Mouse (Mus musculus) CH12.LX (cell line): ENCODE data around the gene Mink1. TPM values are rescaled to one million over a fixed set of nuclear protein-coding genes. Genes with fewer than 3 reads are reported as not detected.

Source experiments
- DNase-seq: peaks from one replicate; pipeline ENCODE4 v3.0.0-alpha.2; 2013; ENCODE audit errors: extremely low read depth
- H3K27ac ChIP-seq: 2 replicates; pipeline ENCODE4 v1.5.1; 2012; ENCODE audit warnings: low read depth, mild to moderate bottlenecking, control low read depth, moderate library complexity; ENCODE audit not compliant: insufficient read depth
- H3K27me3 ChIP-seq: replicated peaks from 2 replicates; pipeline ENCODE3; 2012; ENCODE audit warnings: inconsistent platforms
- H3K36me3 ChIP-seq, 2 experiments: replicated peaks in 1 of 2; 2 replicates each; pipeline versions ENCODE3 to v1.6.1; 2012; ENCODE audit warnings: inconsistent platforms in 1 of 2, low read length in 1 of 2, mild to moderate bottlenecking in 1 of 2, mixed read lengths in 1 of 2, moderate library complexity in 1 of 2; ENCODE audit not compliant: control insufficient read depth in 1 of 2, insufficient read depth in 1 of 2
- H3K4me1 ChIP-seq, 2 experiments: 2 replicates each; pipeline ENCODE4 v1.6.1; 2012; ENCODE audit warnings: inconsistent platforms in 1 of 2, moderate library complexity in 1 of 2; ENCODE audit not compliant: insufficient read depth in 2 of 2, control insufficient read depth in 1 of 2
- H3K4me2 ChIP-seq: 2 replicates; pipeline ENCODE4 v1.6.1; 2012; ENCODE audit warnings: low read depth, mild to moderate bottlenecking, control low read depth; ENCODE audit not compliant: poor library complexity, insufficient read depth, severe bottlenecking
- H3K4me3 ChIP-seq, 3 experiments: fragments of 150-350 bp in 1 of 3; sonication (generic) in 1 of 3; replicated peaks in 1 of 3; 2 replicates each; pipeline versions ENCODE3 to v1.5.1; 2011 to 2012; ENCODE audit warnings: low read depth in 2 of 3, low read length in 2 of 3, mild to moderate bottlenecking in 2 of 3, moderate library complexity in 2 of 3, control low read depth in 1 of 3, improper control_type of control experiment in 1 of 3, inconsistent platforms in 1 of 3, mixed read lengths in 1 of 3; ENCODE audit not compliant: poor library complexity in 1 of 3
- H3K79me2 ChIP-seq: replicated peaks from 2 replicates; pipeline ENCODE4 v1.6.1; 2012; ENCODE audit warnings: mild to moderate bottlenecking, moderate library complexity; ENCODE audit not compliant: control insufficient read depth, poor library complexity, insufficient read depth, severe bottlenecking; ENCODE audit errors: extremely low read depth
- H3K9ac ChIP-seq: 2 replicates; pipeline ENCODE4 v1.6.1; 2012; ENCODE audit warnings: low read depth, mild to moderate bottlenecking, control low read depth, moderate library complexity; ENCODE audit not compliant: insufficient read depth
- H3K9me3 ChIP-seq: replicated peaks from 2 replicates; pipeline ENCODE3; 2012; ENCODE audit warnings: low read length, inconsistent platforms, mixed read lengths
- CTCF ChIP-seq, 2 experiments: IDR thresholded peaks in 1 of 2; conservative IDR thresholded peaks in 1 of 2; 2 replicates each; pipeline ENCODE4 v1.5.1; 2011 to 2012; ENCODE audit warnings: low read depth in 2 of 2, low read length in 2 of 2, improper control_type of control experiment in 1 of 2, inconsistent platforms in 1 of 2, mild to moderate bottlenecking in 1 of 2, moderate library complexity in 1 of 2
- EP300 ChIP-seq: IDR thresholded peaks from 2 replicates; pipeline ENCODE4 v1.6.1; 2011; ENCODE audit warnings: low read length, improper control_type of control experiment
- GABPA ChIP-seq: IDR thresholded peaks from 2 replicates; pipeline ENCODE4 v1.6.1; 2012; ENCODE audit warnings: low read depth, low read length, improper control_type of control experiment, inconsistent platforms; ENCODE audit not compliant: insufficient replicate concordance
- HCFC1 ChIP-seq: IDR thresholded peaks from 2 replicates; pipeline ENCODE4 v1.6.1; 2012; ENCODE audit warnings: low read depth, mild to moderate bottlenecking, inconsistent platforms, low read length, improper control_type of control experiment
- MAZ ChIP-seq: IDR thresholded peaks from 2 replicates; pipeline ENCODE4 v1.6.1; 2012; ENCODE audit warnings: low read depth, mild to moderate bottlenecking, inconsistent platforms, low read length, improper control_type of control experiment, moderate library complexity
- MEF2A ChIP-seq: IDR thresholded peaks from 2 replicates; pipeline ENCODE4 v1.6.1; 2014; ENCODE audit warnings: low read depth, mild to moderate bottlenecking, inconsistent platforms, low read length, improper control_type of control experiment, borderline replicate concordance
- MXI1 ChIP-seq: IDR thresholded peaks from 2 replicates; pipeline ENCODE4 v1.6.1; 2011; ENCODE audit warnings: mild to moderate bottlenecking, low read depth, low read length, improper control_type of control experiment
- MYC ChIP-seq: IDR thresholded peaks from 2 replicates; pipeline ENCODE4 v1.6.1; 2011; ENCODE audit warnings: low read depth, mild to moderate bottlenecking, improper control_type of control experiment, low read length
- NELFE ChIP-seq: IDR thresholded peaks from 2 replicates; pipeline ENCODE4 v1.6.1; 2011; ENCODE audit warnings: low read depth, low read length, improper control_type of control experiment
- NRF1 ChIP-seq: IDR thresholded peaks from 2 replicates; pipeline ENCODE4 v1.6.1; 2014; ENCODE audit warnings: low read depth, mild to moderate bottlenecking, inconsistent platforms, low read length, improper control_type of control experiment, moderate library complexity
- PAX5 ChIP-seq: IDR thresholded peaks from 2 replicates; pipeline ENCODE4 v1.6.1; 2012; ENCODE audit warnings: low read length, inconsistent platforms, mixed read lengths
- POLR2A ChIP-seq: IDR thresholded peaks from 2 replicates; pipeline ENCODE4 v1.6.1; 2011; ENCODE audit warnings: low read depth, mild to moderate bottlenecking, improper control_type of control experiment, low read length
- RAD21 ChIP-seq: IDR thresholded peaks from 2 replicates; pipeline ENCODE4 v1.6.1; 2011; ENCODE audit warnings: low read depth, mild to moderate bottlenecking, low read length, improper control_type of control experiment, moderate library complexity
- RCOR1 ChIP-seq: conservative IDR thresholded peaks from 2 replicates; pipeline ENCODE4 v1.6.1; 2012; ENCODE audit warnings: low read depth, mild to moderate bottlenecking, inconsistent platforms, low read length, improper control_type of control experiment
- USF2 ChIP-seq: conservative IDR thresholded peaks from 2 replicates; pipeline ENCODE4 v1.6.1; 2011; ENCODE audit warnings: low read depth, low read length, improper control_type of control experiment
- ZMIZ1 ChIP-seq: IDR thresholded peaks from 2 replicates; pipeline ENCODE4 v1.6.1; 2012; ENCODE audit warnings: low read depth, mild to moderate bottlenecking, inconsistent platforms, low read length, improper control_type of control experiment
- ZNF384 ChIP-seq: IDR thresholded peaks from 2 replicates; pipeline ENCODE4 v1.6.1; 2012; ENCODE audit warnings: low read depth, low read length, improper control_type of control experiment, inconsistent platforms
- dilution Hi-C: fragments of 300-500 bp; cut with MboI; formaldehyde crosslinking; loops from 2 replicates; pipeline ENCODE4 v1.14.3; 2020; ENCODE audit warnings: low sequenced_read_pairs; ENCODE audit not compliant: extremely low pct_unique_long_range_greater_than_20kb, extremely low pct_ligation_motif_present
- in situ Hi-C: fragments of 300-500 bp; cut with MboI; formaldehyde crosslinking; loops from 3 replicates; pipeline ENCODE4 v1.14.3; 2019; ENCODE audit warnings: low sequenced_read_pairs, low pct_ligation_motif_present, low pct_unique_long_range_greater_than_20kb, mixed read lengths
- polyA plus RNA-seq: library from polyadenylated mRNA; unstranded; fragments of >175 nt; gene quantifications from 2 replicates; pipeline ENCODE4 v1.2.1, GENCODE M21; 2012; ENCODE audit warnings: low read depth; ENCODE audit not compliant: insufficient read length
- total RNA-seq, 2 experiments: library from RNA; depleted of rRNA; stranded (reverse); fragments of 300-350 nt in 1 of 2; fragments of >200 nt in 1 of 2; gene quantifications; 2 replicates each; pipeline ENCODE4 v1.2.3; 2012 to 2014

Gene Mink1
- total and polyA plus RNA-seq, 3 experiments, result 15.0 to 79.8 (median 31.2) TPM

DNA sequence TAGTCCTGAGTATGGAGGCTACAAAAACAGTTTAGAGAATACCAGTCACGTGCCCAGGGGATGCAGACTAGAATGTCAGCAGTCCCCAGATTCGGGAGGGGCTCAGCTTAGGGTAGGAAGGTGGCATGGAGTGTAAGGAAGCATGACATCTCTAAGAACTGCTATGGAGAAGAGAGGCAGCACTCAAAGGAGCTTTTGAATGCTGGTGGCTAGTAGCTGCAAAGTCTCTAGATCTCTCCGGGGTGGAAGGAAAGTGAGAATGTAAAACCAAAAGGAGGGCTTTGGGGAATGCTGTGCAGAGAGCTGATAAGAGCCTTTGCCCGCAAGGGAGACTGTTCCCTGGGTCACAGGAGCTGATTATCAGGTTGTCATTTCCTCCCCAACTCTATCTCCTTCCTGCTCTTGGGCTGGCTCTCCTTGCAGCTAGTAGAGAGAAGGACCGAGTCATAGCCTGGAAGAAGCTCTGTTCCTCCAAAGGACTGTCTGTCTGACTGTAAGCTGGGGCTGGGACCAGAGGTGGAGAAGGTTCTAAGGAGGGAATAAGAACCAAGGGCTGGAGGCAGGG is 76.1 kb downstream of the Mink1 start, which contains the start of gene Gp1ba:
Gp1ba (plus strand) TSS at position 409 of the 565 bp plus-strand sequence.
- H3K4me2 ChIP-seq, result no peak within 1 kb of the TSS
- no peaks in the 10 kb centered on the region for H3K4me1 ChIP-seq
- no peaks in the 10 kb centered on the region for H3K9me3 ChIP-seq
- H3K27me3 ChIP-seq, result no peaks in the 10 kb centered on the region
- dilution Hi-C loops, result no loop called here
- DNase-seq, result no peak
- no peak within 1 kb of the TSS for H3K4me3 ChIP-seq
- peaks cover 0 to 27% of the 10 kb centered on the region in 2 experiments for H3K36me3 ChIP-seq
- TF ChIP-seq RAD21 (no peak), USF2 (no peak), MEF2A (no peak), MAZ (no peak), ZMIZ1 (no peak), RCOR1 (no peak), CTCF (conservative IDR thresholded peaks at IDR 0.05 in 1 of 2, IDR thresholded peaks at IDR 0.05 in 1 of 2; ENCODE audit: low read depth in 2 of 2, low read length in 2 of 2) (no peak), NRF1 (no peak), POLR2A (no peak), ZNF384 (no peak), NELFE (no peak)
- in situ Hi-C loops, result no loop called here
- H3K9ac ChIP-seq, result no peak within 1 kb of the TSS
- no peaks in the 10 kb centered on the region for H3K79me2 ChIP-seq
- no peak within 1 kb of the TSS for H3K27ac ChIP-seq

GRCm38 (mm10) chr11:70639976-70640375 is 77.3 kb downstream of the Mink1 start:
- peaks cover 0 to 1% of the 10 kb centered on the region in 2 experiments; a peak in 2 of 4 replicates for H3K4me1 ChIP-seq
- no peak overlapping the region for H3K4me2 ChIP-seq
- H3K36me3 ChIP-seq, result peaks cover 8 to 39% of the 10 kb centered on the region in 2 experiments
- no peaks in the 10 kb centered on the region for H3K9me3 ChIP-seq
- in situ Hi-C loops, result no loop called here
- TF ChIP-seq EP300, result no peak
- TF ChIP-seq PAX5, result no peak
- no peak for TF ChIP-seq NELFE
- dilution Hi-C loops, result no loop called here
- no peaks in the 10 kb centered on the region for H3K27me3 ChIP-seq
- no peak for DNase-seq
- no peak overlapping the region for H3K27ac ChIP-seq
- H3K4me3 ChIP-seq, result no peak overlapping the region
- H3K79me2 ChIP-seq, result no peaks in the 10 kb centered on the region
- H3K9ac ChIP-seq, result no peak overlapping the region

- Histone ChIP-seq H3K36me3 (peaks cover 11 to 48% of the 10 kb centered on the region in 2 experiments), H3K27me3 (no peaks in the 10 kb centered on the region), H3K9me3 (no peaks in the 10 kb centered on the region)
- TF ChIP-seq PAX5, result no peak
- TF ChIP-seq MXI1, result no peak
- TF ChIP-seq HCFC1, result no peak
- no peak for TF ChIP-seq GABPA
- no peak for TF ChIP-seq MYC
- TF ChIP-seq, all 38 proteins: peak for 0
- Histone ChIP-seq H3K4me2 (no peak overlapping the region), H3K79me2 (peaks cover 6% of the 10 kb centered on the region; the same call in 1 of the 2 replicates), H3K9ac (no peak overlapping the region), H3K4me3 (no peak overlapping the region), H3K27ac (no peak overlapping the region), H3K4me1 (peaks cover 8 to 13% of the 10 kb centered on the region in 2 experiments)
- dilution Hi-C loops (no loop called here), in situ Hi-C loops (no loop called here)
- no peak for DNase-seq
These were observed 78.6 kb downstream of the Mink1 start for GRCm38 (mm10) chr11:70641241-70641640.
